Mouse (Mus musculus) thymus, adult 2 months (tissue): ENCODE measurements at regions not wholly inside any gene's neighbourhood (a gene's known extent, or its start where the extent isn't known, plus 50 kb on each side); places are given as distances from the start of the nearest gene placed in this dataset.

Experiments used
- CTCF ChIP-seq: fragments of 200-500 bp; IDR thresholded peaks from 2 replicates; pipeline ENCODE4 v1.5.1; 2012; ENCODE audit warnings: mild to moderate bottlenecking, control low read depth, low read length, moderate library complexity, borderline replicate concordance; ENCODE audit not compliant: control insufficient read depth, poor library complexity, insufficient read depth; ENCODE audit errors: extremely low read depth
- POLR2A ChIP-seq: fragments of 200-500 bp; IDR thresholded peaks from 2 replicates; pipeline ENCODE4 v1.6.1; 2012; ENCODE audit warnings: mild to moderate bottlenecking, low read length, control low read depth, moderate library complexity; ENCODE audit not compliant: control insufficient read depth, poor library complexity, insufficient read depth; ENCODE audit errors: extremely low read depth

GRCm38 (mm10) chr10:67344722-67345121, 59.6 kb upstream of the Nrbf2 start:
- TF ChIP-seq POLR2A (no peak), CTCF (no peak)
